Mouse (Mus musculus) erythroid progenitor cell, adult 5-6 weeks (primary cell): ENCODE data around the gene Ksr1. TPM values are rescaled to one million over a fixed set of nuclear protein-coding genes. Genes with fewer than 3 reads are reported as not detected.

Experiments
- ATAC-seq: replicated peaks from 2 replicates; pipeline ENCODE4 v1.8.0; 2016; ENCODE audit warnings: moderate number of reproducible peaks, mild to moderate bottlenecking, moderate TSS enrichment, inconsistent platforms; ENCODE audit not compliant: poor library complexity, low FRiP score, severe bottlenecking
- total RNA-seq, 2 experiments: library from RNA; stranded (forward) in 1 of 2; stranded (reverse) in 1 of 2; fragments of 150-400 nt in 1 of 2; fragments of 186-747, 209-891 nt in 1 of 2; gene quantifications; 2 replicates each; pipeline versions ENCODE4 v1.2.3 to v1.2.4; 2015 to 2017; ENCODE audit warnings: low replicate concordance in 2 of 2

Gene Ksr1
- total RNA-seq (2015; ENCODE audit: low replicate concordance) (2.2 and 4.2 TPM in 2 replicates), total RNA-seq (2017; ENCODE audit: low replicate concordance) (0.51 and 1.5 TPM in 2 replicates)

GRCm38 (mm10) chr11:79146331-79146767, at the start of gene Ksr1:
Ksr1 (minus strand) TSS chr11:79146407.
- peak; percentile 95 for ATAC-seq

- no peak for ATAC-seq
Measured at GRCm38 (mm10) chr11:79192176-79192575, 46.0 kb upstream of the Ksr1 start.

GRCm38 (mm10) chr11:79191214-79191613, 45.0 kb upstream of the Ksr1 start:
- no peak for ATAC-seq

GRCm38 (mm10) chr11:79190257-79190656, 44.0 kb upstream of the Ksr1 start:
- no peak for ATAC-seq

GRCm38 (mm10) chr11:79188176-79188575, 42.0 kb upstream of the Ksr1 start:
- no peak for ATAC-seq

GRCm38 (mm10) chr11:79187291-79187690, 41.1 kb upstream of the Ksr1 start:
- ATAC-seq, result no peak

GRCm38 (mm10) chr11:79185683-79186082, 39.5 kb upstream of the Ksr1 start:
- ATAC-seq, result no peak

- ATAC-seq, result no peak
Measured at GRCm38 (mm10) chr11:79184126-79184888, 38.1 kb upstream of the Ksr1 start.

GRCm38 (mm10) chr11:79183400-79183799, 37.2 kb upstream of the Ksr1 start:
- no peak for ATAC-seq

GRCm38 (mm10) chr11:79182881-79183280, 36.7 kb upstream of the Ksr1 start:
- no peak for ATAC-seq

- no peak for ATAC-seq
Measured at GRCm38 (mm10) chr11:79181914-79182313, 35.7 kb upstream of the Ksr1 start.

GRCm38 (mm10) chr11:79176687-79177086, 30.5 kb upstream of the Ksr1 start:
- no peak for ATAC-seq

GRCm38 (mm10) chr11:79172054-79172453, 25.8 kb upstream of the Ksr1 start:
- no peak for ATAC-seq

GRCm38 (mm10) chr11:79166582-79167300, 20.5 kb upstream of the Ksr1 start:
- ATAC-seq, result no peak

GRCm38 (mm10) chr11:79161077-79161758, 15.0 kb upstream of the Ksr1 start:
- ATAC-seq, result no peak

GRCm38 (mm10) chr11:79160127-79160526, 13.9 kb upstream of the Ksr1 start:
- ATAC-seq, result no peak

GRCm38 (mm10) chr11:79157729-79158128, 11.5 kb upstream of the Ksr1 start:
- no peak for ATAC-seq

GRCm38 (mm10) chr11:79155348-79155747, 9.1 kb upstream of the Ksr1 start:
- ATAC-seq, result no peak

- ATAC-seq, result no peak
Measured at GRCm38 (mm10) chr11:79152696-79153095, 6.5 kb upstream of the Ksr1 start.

GRCm38 (mm10) chr11:79151874-79152273, 5.7 kb upstream of the Ksr1 start:
- ATAC-seq, result no peak
